In the genomic region with DNA sequence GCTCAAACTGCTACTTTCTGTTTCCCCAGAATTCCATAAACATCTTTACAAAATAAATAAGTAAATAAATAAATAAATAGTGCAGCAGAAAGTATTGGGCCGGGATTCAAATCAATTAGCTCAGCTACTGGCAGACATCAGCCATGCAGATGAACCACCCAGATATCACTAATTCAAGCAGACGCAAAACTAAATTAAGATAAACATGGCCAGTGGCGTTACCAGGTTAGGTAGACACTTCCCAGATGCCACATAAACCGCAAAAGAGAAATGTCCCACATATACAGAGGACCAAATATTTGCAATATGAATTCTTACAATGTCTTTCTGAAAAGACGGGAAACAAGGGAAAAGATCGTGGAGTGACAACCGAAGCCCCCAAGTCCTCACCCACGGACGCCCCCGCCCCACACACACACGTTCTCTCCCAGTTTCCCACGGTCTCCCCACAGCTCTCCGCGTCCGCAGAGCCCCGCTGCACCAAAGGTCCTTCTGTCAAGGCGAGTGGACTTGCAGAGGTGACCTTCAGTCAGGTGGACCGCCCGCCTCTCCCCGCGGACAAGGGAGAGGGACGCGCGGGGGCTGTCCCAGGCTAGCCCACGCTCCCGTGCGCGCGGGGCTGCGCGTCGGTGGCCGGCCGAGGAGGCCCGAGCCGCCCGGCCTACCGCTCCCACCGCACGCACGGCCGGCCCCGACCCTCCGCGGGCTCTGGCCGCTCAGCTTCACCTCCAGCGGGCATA, we compare ENCODE assay signal across 8 mouse cellular contexts. TPM values are rescaled to one million over a fixed set of nuclear protein-coding genes. Genes with fewer than 3 reads are reported as not detected.
DNase-seq lines count a peak whose midpoint lies in the region; ATAC-seq and TF ChIP-seq lines count a peak whose summit lies in the region.

No protein-coding gene starts in this region.

- H3K27me3 ChIP-seq in heart, embryonic 13.5 days (replicated peaks): no peaks in the 10 kb centered on the region
- no peaks in the 10 kb centered on the region for H3K27me3 ChIP-seq in kidney, embryonic 16.5 days (ENCODE audit: insufficient read depth, low read length)
- no peaks in the 10 kb centered on the region for H3K27me3 ChIP-seq in lung, postnatal 0 days (replicated peaks; ENCODE audit: insufficient read depth, low read length)

- H3K4me1 ChIP-seq in heart, embryonic 13.5 days: peaks cover 32% of the 10 kb centered on the region
- H3K4me1 ChIP-seq in kidney, embryonic 16.5 days (ENCODE audit: insufficient read depth, low read length): peaks cover 13% of the 10 kb centered on the region
- H3K4me1 ChIP-seq in lung, postnatal 0 days (ENCODE audit: insufficient read depth, low read depth, low read length): peaks cover 3% of the 10 kb centered on the region; the same call in 1 of the 2 replicates

- peak overlapping the region; percentile 98 for H3K27ac ChIP-seq in heart, embryonic 13.5 days (replicated peaks)
- H3K27ac ChIP-seq in kidney, embryonic 16.5 days (ENCODE audit: low read length): peak overlapping the region; percentile 96
- H3K27ac ChIP-seq in lung, postnatal 0 days (ENCODE audit: low read length): peak overlapping the region; percentile 98

- H3K9me3 ChIP-seq in heart, embryonic 13.5 days: no peaks in the 10 kb centered on the region
- no peaks in the 10 kb centered on the region for H3K9me3 ChIP-seq in kidney, embryonic 16.5 days (ENCODE audit: low read length)
- H3K9me3 ChIP-seq in lung, postnatal 0 days (ENCODE audit: low read length): no peaks in the 10 kb centered on the region

- peak overlapping the region; percentile 99 for H3K9ac ChIP-seq in heart, embryonic 13.5 days
- peak overlapping the region; percentile 97 for H3K9ac ChIP-seq in kidney, embryonic 16.5 days (replicated peaks; ENCODE audit: low read length)
- peak overlapping the region; percentile 91 for H3K9ac ChIP-seq in lung, postnatal 0 days (replicated peaks; ENCODE audit: low read depth)

- peak; percentile 22 to 46 for DNase-seq in adrenal gland, adult 18-20 months (ENCODE audit: low spot score in 2 of 2)
- DNase-seq in adrenal gland, adult 2 months: no peak
- DNase-seq in NIH3T3 (ENCODE audit: low read depth): peak; percentile 39
- DNase-seq in embryo, embryonic 11.5 days (ENCODE audit: low read depth, low spot score): peak; percentile 14
- DNase-seq in lung, postnatal 0 days (ENCODE audit: low spot score): peak; percentile 34
- peak; percentile 16 to 17 for DNase-seq in spleen, adult 18-20 months

- no peak for TF ChIP-seq CTCF in lung, postnatal 0 days (IDR thresholded peaks at IDR 0.05)

- H3K36me3 ChIP-seq in heart, embryonic 13.5 days: peaks cover 38% of the 10 kb centered on the region
- peaks cover 23% of the 10 kb centered on the region for H3K36me3 ChIP-seq in kidney, embryonic 16.5 days (ENCODE audit: insufficient read depth, low read length)
- peaks cover 5% of the 10 kb centered on the region; the same call in 1 of the 2 replicates for H3K36me3 ChIP-seq in lung, postnatal 0 days (ENCODE audit: insufficient read depth, low read length)

- H3K4me3 ChIP-seq in heart, embryonic 13.5 days: peak overlapping the region; percentile 98
- peak overlapping the region; percentile 88 for H3K4me3 ChIP-seq in kidney, embryonic 16.5 days (ENCODE audit: low read length)
- peak overlapping the region; percentile 94 for H3K4me3 ChIP-seq in lung, postnatal 0 days (ENCODE audit: low read depth, low read length)

- peak overlapping the region; percentile 82 for H3K4me2 ChIP-seq in heart, embryonic 13.5 days
- H3K4me2 ChIP-seq in kidney, embryonic 16.5 days (replicated peaks; ENCODE audit: low read depth, low read length): peak overlapping the region; percentile 63
- peak overlapping the region; percentile 87 for H3K4me2 ChIP-seq in lung, postnatal 0 days (replicated peaks; ENCODE audit: low read depth, low read length)

- no peak for TF ChIP-seq EP300 in lung, postnatal 0 days (IDR thresholded peaks at IDR 0.05)

- WGBS in heart, embryonic 13.5 days: under 1% methylated on average over 33 of the region's 47 CpGs
- under 1% methylated on average over 46 of the region's 47 CpGs for WGBS in kidney, embryonic 16.5 days
- WGBS in lung, postnatal 0 days: 1% methylated on average over 35 of the region's 47 CpGs

- peak; percentile 35 for ATAC-seq in heart, embryonic 13.5 days (ENCODE audit: extremely low read depth, insufficient number of reproducible peaks, low FRiP score, low TSS enrichment)
- peak; percentile 52; the same call in 1 of the 2 replicates for ATAC-seq in kidney, embryonic 16.5 days (ENCODE audit: low FRiP score, low TSS enrichment)
- peak; percentile 11 for ATAC-seq in lung, postnatal 0 days

RNA-seq across cellular contexts. Expression of a gene that starts 1.1 kb away (rescaled TPM):
- 100 to 1,000 TPM; 120 to 143 TPM for total RNA-seq in adrenal gland, adult 18-20 months (2021)
- total RNA-seq in adrenal gland, adult 2 months (2021): 100 to 1,000 TPM; 123 to 142 TPM
- 118 and 135 TPM in 2 replicates for polyA plus RNA-seq in adrenal gland, adult 2 months (2012; rRNA removed)
- 61.5 and 65.6 TPM in 2 replicates for polyA plus RNA-seq in heart, embryonic 13.5 days (2015; fragmentation: Nextera tagmentation; extraction: Ambion mirVana)
- 36.1 and 59.0 TPM in 2 replicates for polyA plus RNA-seq in kidney, embryonic 16.5 days (2015; fragmentation: Nextera tagmentation; extraction: Ambion mirVana)
- polyA plus RNA-seq in lung, postnatal 0 days (2015; fragmentation: Nextera tagmentation; extraction: Ambion mirVana): 45.4 and 46.0 TPM in 2 replicates

RNA-seq across cellular contexts. Expression of a gene that starts 45.8 kb away (rescaled TPM):
- total RNA-seq in adrenal gland, adult 18-20 months (2021): 10 to 100 TPM; 33.9 to 41.5 TPM
- total RNA-seq in adrenal gland, adult 2 months (2021): 10 to 100 TPM; 32.9 to 36.3 TPM
- polyA plus RNA-seq in adrenal gland, adult 2 months (2012; rRNA removed): 4.7 and 8.6 TPM in 2 replicates
- 16.8 and 17.7 TPM in 2 replicates for polyA plus RNA-seq in heart, embryonic 13.5 days (2015; fragmentation: Nextera tagmentation; extraction: Ambion mirVana)
- 10.3 and 12.1 TPM in 2 replicates for polyA plus RNA-seq in kidney, embryonic 16.5 days (2015; fragmentation: Nextera tagmentation; extraction: Ambion mirVana)
- polyA plus RNA-seq in lung, postnatal 0 days (2015; fragmentation: Nextera tagmentation; extraction: Ambion mirVana): 9.7 and 10.8 TPM in 2 replicates
